Mouse (Mus musculus) olfactory bulb, adult 2 months (tissue): ENCODE data around the gene Dlk1.

Experiments used
- CTCF ChIP-seq: fragments of 200-500 bp; IDR thresholded peaks from 2 replicates; pipeline ENCODE4 v1.5.1; 2012; ENCODE audit warnings: low read depth, mild to moderate bottlenecking, low read length, moderate library complexity; ENCODE audit not compliant: insufficient read depth
- POLR2A ChIP-seq: fragments of 200-500 bp; IDR thresholded peaks from 2 replicates; pipeline ENCODE4 v1.6.1; 2012; ENCODE audit warnings: mild to moderate bottlenecking, low read depth, low read length, moderate library complexity; ENCODE audit not compliant: insufficient read depth

DNA sequence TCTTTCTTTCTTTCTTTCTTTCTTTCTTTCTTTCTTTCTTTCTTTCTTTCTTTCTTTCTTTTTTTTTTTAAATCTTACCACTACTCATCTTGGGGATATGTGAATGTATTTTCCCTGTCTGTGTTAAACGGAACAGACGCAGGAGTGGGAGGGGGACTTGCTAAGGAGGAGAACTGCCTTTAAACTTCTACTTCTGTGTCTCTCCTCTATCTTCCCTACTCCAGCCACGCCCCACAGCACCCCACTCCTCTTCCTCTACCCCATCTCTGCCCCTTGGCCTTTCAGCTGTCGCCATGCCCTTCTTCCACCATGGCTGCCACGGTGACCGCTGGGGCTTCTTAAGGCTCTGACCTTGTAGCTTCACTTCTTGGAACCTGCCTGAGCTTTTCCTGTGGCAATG is 14.2 kb upstream of the Dlk1 start:
- TF ChIP-seq CTCF (no peak), POLR2A (no peak)
